Mouse (Mus musculus) heart, postnatal 10 days (tissue): ENCODE results near the gene Gm20388. TPM values are rescaled to one million over a fixed set of nuclear protein-coding genes. Genes with fewer than 3 reads are reported as not detected.

Experiments used
- DNase-seq, 2 experiments: peaks; one replicate each; pipeline ENCODE4 v3.0.0; 2021
- intact Hi-C: fragments of 180-260 bp; cut with DNase I; formaldehyde crosslinking; loops from one replicate; pipeline ENCODE4 v1.15.1; 2025
- total RNA-seq, 2 experiments: library from RNA; stranded (reverse); gene quantifications; 2 replicates each; pipeline ENCODE4 v1.2.3; 2021

The Gm20388 gene
- total RNA-seq, 2 experiments from 2014 or later, result 2.0 to 2.2 TPM

DNA sequence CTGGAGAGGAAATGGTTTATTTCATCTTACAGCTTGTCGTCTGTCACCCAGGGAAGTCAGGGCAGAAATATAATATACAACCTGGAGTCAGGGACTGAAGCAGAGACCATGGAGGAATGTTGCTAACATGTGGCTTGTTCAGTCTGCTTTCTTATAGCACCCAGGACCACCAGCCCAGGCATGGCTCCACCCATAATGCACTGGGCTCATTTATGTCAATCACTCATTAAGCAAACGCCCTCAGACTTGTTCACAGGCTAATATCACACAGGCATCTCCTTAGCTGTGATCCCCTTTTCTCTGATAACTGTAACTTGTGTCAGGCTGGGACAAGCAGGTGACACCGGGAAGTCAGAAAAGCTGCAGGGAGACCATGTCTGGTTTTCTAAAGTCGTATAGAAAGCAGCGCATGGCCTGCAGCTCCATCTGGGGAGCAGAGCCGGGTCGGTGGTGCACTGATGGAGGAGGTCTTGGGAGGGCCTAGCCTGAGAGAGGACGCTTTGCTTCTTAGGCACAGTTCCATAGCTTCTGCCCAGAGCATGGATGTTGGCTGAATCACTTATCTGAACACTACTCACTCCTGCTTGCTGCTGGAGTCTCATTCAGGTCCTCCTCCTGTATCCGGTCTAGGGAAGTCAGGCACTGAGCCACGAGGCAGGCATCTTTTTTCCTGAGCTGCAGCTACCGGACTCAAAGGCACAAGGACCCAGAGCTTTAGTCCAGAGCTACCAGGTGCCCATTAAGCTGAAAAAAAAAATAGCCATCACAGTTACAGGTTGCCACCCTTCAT lies 1252.5 kb downstream of the Gm20388 start:
- intact Hi-C loops, result no loop called here
- DNase-seq, result peak; percentile 28 to 40

DNA sequence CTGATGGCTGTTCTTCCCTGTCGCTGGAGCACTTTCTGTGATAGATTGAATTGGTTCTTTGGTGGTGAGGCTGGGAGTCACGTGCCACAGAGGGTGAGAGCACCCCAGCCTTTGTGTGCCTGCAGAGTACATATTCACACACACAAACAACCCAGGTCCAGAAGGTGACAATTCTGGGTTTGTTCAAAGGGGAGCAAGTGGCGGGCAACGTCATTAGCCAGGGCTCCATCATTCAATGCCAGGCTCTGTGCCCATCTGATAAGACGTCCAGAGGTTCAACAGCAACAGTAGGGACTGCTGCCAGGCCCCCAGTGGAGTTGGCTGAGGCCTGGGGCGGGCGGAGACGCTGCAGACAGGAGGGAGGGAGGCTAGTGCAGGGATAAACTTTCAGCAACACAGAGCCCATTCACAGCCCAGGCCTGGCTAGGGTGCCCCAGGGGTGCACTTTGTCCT lies 1253.4 kb downstream of the Gm20388 start:
- intact Hi-C loops, result no loop called here
- peak; percentile 56 to 61 for DNase-seq

DNA sequence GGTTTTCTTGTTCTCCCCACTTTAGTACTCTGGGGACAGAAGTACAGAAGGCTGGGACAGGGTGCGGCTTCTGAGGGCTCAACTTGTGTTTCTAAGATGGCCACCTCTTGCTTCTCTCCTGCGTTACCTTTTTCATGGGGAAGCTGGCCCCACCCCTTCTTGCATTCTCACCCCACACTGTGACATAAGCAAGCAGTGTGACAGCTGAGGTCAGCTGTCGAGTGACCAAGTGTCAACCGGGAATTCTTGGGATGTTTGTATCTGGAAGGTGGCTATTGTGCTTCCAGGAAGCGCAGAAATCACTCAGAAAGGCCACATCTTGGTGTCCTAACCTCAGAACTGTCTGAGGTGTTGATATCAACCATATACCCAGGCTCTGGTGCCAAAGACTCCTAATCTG lies 1257.4 kb downstream of the Gm20388 start:
- intact Hi-C loops, result no loop called here
- no peak for DNase-seq

DNA sequence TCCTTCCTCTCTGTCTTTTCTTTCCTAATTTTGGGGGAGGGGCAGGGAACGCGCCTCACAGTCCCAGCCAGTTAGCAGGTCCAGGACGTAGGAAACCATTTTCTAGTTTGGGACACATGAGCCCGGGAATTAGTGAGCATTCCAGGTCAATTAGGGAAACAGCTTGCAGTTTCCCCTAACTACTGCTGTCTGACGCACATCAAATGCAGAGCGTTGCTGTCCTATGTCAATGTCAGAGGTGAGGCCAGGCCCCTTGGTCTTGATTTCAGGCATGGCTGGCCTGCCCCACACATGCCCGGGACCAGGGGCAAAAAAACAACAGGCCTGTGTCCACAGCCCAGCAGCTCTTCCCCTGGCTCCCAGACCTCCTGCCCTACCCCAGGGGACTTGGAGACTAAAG lies 1259.5 kb downstream of the Gm20388 start:
- intact Hi-C loops, result no loop called here
- DNase-seq, result no peak

DNA sequence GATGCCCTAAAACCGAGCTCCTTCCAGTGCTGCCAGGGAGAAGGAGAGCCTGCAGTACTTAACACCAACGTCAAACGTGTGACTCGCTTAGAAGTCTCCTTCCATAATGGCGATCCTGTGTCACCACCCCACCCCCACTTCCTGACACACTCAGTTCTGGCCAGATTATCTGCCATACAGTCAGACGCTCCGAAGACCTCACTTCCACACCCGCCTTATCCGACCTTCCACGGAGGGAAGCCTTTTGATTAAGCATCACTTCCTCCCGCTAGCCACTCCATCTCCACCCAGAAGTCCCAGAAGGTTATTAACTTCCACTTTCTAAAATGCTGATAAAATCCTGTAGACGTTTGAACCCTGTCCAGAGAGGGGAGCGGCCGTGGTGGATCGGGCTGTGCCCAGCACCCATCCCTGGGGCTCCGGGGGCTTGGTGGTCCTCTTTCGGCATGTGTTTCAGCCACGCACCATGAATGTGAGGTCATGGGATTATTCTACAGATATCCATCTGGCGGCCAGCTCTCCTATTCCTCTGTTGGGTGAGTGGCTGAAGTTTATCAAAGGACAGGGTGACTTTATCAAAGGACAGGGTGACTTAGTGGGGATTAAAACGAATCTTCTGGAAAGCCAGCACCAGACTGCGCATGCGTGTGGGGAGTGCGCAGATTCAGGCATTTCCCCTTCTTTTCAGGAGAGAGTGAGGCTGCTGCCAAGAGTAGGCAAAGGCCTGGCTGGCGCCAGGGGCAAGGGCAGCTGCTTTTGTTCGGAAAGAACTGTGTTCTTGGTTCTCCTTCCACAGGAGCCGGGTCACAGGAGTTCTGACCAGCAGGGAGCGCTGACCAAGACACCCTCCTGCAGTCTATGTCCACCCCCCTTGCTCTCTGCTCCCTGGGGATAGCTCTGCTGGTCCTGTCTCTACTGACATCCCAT lies 1260.2 kb downstream of the Gm20388 start:
- intact Hi-C loops, result no loop called here
- peak; percentile 68 to 77 for DNase-seq

DNA sequence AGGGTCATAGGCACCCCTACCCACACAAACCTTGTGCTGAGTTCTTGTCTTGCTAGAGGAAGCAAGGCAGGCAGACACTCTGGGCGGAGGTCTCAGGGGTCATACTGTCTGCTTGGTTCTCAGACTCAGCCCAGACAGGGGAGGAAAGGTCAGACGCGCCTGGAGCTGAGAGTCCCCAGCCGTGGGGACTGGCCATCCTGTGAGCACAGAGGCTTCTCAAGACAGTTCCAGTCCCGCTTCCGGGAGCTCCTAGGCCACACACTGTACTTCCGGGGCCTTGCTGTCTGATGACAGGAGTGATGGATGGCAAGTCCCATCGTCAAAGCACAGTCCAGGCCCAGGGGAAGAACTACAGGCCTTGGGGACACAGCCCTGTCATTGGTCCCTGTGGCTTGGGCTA lies 1261.9 kb downstream of the Gm20388 start:
- intact Hi-C loops, result no loop called here

DNA sequence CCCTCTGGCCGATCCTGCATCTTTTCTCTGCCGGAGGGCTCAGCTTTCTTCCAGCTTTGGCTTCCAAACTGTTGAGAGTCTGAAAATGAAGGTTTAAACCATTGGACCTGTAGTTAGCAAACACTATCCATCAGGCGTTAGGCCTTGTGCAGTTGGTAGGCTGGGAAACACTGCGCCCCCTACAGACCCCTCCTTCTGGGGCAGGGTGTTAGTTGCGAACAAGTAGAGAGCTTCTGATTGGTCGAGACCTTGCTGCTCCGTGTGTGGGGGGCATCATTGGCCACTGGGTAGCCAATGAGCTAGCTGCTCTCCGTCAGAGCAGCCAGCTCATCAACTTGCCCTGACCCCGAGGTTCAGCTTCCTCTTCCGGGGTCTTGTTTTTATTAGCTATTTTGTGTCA lies 1263.5 kb downstream of the Gm20388 start:
- DNase-seq, result no peak
- intact Hi-C loops, result no loop called here

More for the DNA sequence above, 1261.9 kb downstream of the Gm20388 start:
- DNase-seq, result no peak

DNA sequence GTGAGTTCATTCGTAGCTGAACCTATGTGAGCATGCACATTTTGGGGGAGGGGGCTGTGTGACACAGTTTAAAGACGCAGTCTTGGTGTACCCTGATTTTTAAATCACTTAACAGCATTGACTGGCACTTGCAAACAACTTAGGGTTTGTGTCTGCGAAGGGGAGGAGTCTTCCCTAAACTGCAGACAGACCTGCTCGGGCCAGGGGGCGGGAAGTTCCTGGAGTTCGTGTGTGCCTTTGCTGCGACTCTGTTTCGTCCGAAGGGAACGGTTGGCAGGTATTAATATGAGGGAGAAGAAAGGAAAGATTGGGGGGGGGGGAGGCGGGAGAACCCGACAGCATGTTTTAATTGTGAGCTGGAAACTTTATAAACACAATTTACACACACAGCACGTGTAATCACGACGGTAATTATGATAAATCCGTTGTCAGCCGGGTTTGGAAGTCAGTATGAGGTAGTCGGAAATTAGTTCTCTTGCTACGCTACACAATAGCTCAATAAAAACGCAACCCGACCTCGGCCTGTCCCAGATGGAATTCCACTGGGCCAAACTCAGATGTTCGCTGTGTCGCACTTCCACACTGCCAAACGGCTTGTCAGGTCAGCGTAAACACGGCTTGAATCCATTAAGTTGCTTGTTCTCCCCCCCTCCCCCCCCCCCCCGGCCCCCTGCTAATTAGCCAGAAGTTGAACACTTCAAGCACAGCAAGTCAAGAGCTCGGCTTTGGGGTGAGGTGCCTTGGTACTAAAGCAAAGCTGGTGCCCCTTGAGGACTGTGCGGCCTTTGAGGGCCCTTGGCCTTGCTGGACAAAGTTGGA lies 1264.3 kb downstream of the Gm20388 start:
- DNase-seq, result no peak
- intact Hi-C loops, result no loop called here

DNA sequence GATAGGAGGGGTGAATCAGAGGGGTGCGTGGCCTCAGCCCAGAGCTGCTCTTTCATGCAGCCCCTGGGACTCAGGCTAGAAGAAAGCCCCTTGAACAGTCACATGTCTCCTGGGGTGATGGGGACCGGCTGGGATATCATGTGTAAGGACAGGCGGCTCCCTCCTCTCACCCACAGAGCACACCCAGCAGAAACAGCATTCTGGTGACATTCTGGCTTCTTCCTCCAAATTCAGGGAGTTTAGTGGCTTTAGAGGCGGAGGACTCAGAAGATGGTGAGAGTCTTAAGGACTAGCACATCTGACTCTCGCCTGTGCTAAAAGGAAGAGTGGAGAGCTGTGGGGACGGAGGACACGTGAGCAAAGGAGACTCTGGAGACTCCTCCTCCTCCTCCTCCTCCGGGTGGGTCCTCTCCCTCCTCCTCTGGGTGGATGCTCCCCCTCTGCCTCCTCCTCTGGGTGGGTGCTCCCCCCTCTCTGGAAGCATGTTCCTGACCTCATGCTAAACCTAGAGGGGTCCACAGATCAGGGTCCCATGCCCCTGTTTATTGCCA lies 1265.0 kb downstream of the Gm20388 start:
- intact Hi-C loops, result no loop called here
- no peak for DNase-seq

DNA sequence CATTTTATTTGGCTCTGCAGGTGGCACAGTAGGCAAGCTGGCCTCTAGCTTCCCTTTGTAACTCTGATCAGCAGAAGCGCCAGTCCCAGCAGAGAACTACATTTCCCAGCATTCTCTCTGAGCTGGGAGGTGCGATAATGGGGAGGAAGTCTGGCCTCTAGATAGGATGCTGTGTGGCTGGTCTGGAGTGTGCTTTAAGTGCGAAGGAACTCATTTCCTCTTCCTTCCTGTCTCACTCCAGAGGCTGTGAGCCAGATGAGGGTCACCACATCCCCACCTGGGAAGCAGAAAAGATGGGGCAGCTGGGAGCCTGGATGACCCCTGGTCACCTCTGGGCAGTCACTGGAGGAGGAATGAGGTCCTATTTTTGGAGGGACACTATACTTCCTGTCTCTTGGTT lies 1265.7 kb downstream of the Gm20388 start:
- peak in 1 of 2 experiments; percentile 54 for DNase-seq

DNA sequence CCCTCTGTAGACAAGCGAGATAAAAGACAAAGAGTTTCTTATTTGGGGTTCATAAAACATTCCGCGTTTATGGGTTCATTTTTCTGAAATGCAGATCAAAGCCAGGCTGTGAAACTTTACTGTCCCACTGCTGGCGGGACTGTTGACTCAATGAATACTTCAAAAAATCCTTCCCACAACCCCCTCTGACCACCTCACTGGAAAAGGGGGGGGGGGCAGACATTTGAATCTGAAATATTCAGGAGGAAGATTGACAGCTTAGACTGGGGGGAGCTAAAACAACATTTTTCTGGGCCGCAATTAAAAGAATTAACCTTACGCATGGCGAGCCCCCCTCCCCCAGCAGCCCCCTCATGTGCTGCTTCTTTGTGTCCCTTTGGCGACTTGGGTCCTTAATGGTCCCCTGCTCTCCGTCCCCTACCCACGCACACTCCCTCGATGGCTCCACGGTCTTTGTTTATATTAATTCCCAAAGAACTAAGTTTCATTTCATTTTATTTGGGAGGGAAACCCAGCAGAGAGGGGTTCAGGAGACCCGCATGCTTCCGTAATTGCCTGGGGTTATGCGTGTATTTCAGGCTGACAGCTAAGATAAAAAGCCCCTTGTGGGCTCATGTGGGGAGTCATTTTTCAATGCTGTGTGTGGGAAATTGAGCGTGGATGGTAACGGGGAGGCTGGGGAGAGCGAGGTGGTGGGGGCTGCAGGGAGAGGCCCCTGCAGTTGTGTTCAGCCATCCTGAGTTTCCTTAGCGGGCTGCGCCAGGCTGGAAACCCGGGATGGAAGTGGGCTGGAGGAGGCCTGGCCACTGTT lies 1270.0 kb downstream of the Gm20388 start:
- DNase-seq, result no peak
- intact Hi-C loops, result no loop called here

More for the DNA sequence above, 1265.7 kb downstream of the Gm20388 start:
- intact Hi-C loops, result no loop called here

DNA sequence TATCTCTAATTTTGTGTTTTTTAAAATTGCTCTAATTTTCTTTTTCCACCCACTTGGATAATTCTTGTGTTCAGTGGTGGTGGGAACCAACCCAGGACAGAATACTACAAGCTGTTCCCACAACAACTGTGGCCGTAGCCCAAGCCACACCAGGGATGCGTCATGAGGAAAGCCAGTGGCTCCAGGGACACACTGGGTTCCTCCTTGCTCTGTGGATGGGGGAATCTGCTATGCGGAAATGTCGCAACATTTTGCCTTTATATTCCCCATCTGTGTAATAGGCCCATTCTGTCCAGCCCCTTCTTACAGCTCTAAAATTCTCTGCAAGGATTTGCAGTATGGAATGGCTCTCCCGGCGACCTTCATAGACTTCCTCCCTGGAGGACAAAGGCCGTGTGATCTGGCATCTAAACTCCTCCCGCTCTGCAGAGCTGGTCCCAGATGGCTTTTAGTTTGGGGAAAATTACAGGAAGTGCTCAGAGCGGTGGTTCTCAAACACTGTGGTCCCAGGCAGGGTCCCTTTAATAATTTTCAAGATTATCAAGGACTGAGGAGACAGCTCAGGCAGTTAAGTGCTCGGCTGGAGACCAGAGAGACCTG lies 1270.7 kb downstream of the Gm20388 start:
- DNase-seq, result peak; percentile 68 to 69
- intact Hi-C loops, result no loop called here

DNA sequence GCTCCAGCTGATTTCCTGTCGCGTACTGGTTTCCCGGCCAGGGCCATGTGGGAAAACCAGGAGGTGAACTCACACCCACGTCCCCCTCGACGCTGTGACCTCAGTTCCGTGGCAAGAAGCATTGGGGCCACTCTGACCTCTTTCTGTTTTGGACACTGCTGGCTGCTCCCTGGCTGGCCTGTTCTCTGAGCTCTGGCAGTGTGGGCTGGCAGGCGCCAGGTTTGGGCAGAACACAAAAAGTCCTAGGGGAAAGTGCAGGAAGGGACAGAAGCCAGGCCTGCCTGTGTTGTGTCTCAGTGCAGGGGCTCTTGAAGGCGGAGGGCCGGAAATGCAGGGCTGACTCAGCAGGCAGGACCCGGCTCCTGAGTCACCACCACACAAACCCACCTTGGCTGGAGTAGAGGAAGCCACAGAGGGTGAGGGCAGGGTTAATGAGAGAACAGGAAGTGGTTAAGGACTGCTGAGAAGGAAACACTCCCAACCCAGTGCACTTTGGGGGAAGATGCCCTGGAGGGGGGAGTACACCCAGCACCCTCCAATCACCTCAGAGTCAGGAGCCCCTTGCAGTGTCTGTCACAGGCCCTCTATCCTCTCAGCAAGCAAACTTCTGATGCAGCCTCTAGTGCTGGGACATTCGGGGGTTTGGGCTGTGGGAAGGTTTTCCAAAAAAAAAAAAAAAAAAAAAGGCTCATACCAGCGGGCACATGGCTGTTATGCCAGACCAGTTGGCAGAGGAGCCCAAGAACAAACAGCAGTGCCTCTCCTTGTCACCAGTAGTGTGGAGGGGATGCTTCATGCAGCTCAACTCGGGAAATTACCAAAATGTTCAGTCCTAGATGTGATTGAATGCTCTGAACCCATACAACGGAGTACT lies 1277.1 kb downstream of the Gm20388 start:
- intact Hi-C loops, result no loop called here
- DNase-seq, result peak; percentile 60 to 68

DNA sequence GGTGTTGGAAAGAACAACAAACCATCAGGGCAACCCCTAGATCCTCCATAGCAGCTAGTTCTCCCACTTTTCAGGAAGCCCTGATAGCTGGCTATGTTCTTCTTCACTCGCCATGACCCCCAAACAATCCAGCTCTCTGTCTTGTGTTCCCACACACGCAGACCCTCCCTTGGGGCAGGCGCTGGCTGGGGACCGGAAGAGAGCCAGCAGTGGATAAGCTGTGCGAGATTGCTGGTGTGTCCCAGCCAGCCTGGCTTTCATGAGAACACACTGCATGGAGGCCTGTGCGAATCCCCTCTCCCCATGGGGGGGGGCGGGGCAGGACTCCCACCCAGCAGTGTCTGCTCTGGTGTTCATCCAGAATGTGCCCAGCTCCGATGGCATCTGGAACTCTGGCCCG lies 1278.4 kb downstream of the Gm20388 start:
- intact Hi-C loops, result no loop called here

DNA sequence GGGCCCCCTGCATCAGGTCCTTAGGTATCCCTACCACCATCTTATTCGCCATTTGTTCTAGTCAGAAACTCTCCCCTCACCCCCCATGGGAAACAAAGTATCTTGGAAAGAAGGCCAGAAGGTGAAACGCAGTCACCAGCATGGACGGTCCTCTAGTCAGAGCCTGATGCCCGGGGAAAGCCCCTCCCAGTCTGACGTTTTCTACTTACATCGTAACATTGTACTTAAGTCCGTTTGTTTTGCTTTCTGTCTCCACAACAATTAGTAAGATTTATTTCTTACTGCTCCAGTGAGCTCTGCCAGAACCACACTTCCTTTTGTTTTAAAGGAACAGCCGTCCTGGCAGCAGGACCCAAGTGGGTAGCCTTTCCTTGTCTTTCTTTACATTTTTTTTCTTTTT lies 1281.8 kb downstream of the Gm20388 start:
- DNase-seq, result no peak
- intact Hi-C loops, result no loop called here

More for the DNA sequence above, 1278.4 kb downstream of the Gm20388 start:
- DNase-seq, result peak; percentile 64 to 70

DNA sequence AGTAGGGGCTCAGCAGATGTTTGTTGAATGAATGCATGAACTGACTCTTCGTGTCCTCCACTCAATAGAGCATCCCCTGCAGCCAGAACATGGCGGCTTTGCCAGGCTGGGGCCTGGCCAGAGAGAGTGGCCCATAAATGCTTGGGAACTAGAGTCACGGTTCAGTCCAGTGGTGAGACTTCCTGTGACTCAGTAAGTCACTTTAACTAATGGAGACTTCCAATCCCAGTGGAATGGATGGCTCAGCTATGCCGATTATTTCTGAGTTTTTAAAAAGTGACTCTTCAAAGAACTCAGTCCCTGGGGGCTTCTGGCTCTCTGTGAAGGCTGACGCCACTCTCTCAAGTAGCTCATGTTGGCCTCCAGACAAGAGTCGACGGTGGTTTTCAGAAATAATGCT lies 1285.3 kb downstream of the Gm20388 start:
- peak; percentile 47 to 48 for DNase-seq
- intact Hi-C loops, result no loop called here

DNA sequence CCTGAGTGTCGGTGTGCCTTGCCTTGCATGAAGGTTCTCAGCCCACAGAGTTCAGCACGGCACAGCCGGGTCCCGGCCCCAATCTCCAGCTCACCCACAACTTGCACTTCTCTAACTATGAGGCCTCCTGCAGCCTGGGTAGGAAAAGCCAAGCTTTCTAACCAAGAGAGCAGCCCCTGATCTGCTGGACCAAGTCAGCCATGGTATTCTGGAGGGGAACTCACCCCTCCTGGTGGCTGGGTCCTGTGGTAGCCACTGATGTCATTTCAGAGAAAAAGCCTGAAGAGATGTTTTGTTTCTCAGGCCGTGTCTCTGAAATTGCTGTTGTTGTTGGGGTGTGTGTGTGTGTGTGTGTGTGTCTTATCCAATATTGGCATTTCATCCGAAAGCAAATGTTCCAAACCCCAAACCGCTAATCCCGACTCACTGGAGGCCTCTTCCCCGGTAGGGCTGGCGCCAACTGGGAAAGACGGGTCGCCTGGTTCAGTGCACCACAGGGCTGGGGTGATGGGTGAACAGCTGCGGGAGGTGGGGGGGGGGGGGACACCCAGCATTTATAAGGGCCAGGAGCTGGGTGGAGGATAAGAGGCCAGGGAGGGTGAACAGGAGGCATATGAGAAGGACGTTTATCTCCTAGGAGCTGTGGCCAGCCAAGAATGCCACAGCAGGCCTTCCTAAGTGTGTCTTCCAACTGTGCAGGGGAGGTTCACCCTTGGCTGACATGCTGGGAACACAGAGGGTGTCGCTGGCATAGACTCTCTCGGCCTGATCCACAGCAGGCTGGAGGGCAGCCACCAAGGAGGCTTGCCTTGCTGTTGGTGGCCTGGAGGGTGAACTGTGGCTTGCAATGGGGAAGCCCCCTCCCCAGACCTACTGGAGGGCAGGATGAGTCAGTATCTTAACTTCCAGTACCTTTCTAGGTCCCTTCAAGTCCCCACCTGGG lies 1286.4 kb downstream of the Gm20388 start:
- DNase-seq, result no peak
- intact Hi-C loops, result no loop called here
